Mouse (Mus musculus) CH12.LX (cell line): ENCODE measurements around the gene Rpn1. TPM values are rescaled to one million over a fixed set of nuclear protein-coding genes. Genes with fewer than 3 reads are reported as not detected.

Experiments used
- DNase-seq: peaks from one replicate; pipeline ENCODE4 v3.0.0-alpha.2; 2013; ENCODE audit errors: extremely low read depth
- H3K27ac ChIP-seq: 2 replicates; pipeline ENCODE4 v1.5.1; 2012; ENCODE audit warnings: low read depth, mild to moderate bottlenecking, control low read depth, moderate library complexity; ENCODE audit not compliant: insufficient read depth
- H3K27me3 ChIP-seq: replicated peaks from 2 replicates; pipeline ENCODE3; 2012; ENCODE audit warnings: inconsistent platforms
- H3K36me3 ChIP-seq, 2 experiments: replicated peaks in 1 of 2; 2 replicates each; pipeline versions ENCODE3 to v1.6.1; 2012; ENCODE audit warnings: inconsistent platforms in 1 of 2, low read length in 1 of 2, mild to moderate bottlenecking in 1 of 2, mixed read lengths in 1 of 2, moderate library complexity in 1 of 2; ENCODE audit not compliant: control insufficient read depth in 1 of 2, insufficient read depth in 1 of 2
- H3K4me1 ChIP-seq, 2 experiments: 2 replicates each; pipeline ENCODE4 v1.6.1; 2012; ENCODE audit warnings: inconsistent platforms in 1 of 2, moderate library complexity in 1 of 2; ENCODE audit not compliant: insufficient read depth in 2 of 2, control insufficient read depth in 1 of 2
- H3K4me2 ChIP-seq: 2 replicates; pipeline ENCODE4 v1.6.1; 2012; ENCODE audit warnings: low read depth, mild to moderate bottlenecking, control low read depth; ENCODE audit not compliant: poor library complexity, insufficient read depth, severe bottlenecking
- H3K4me3 ChIP-seq, 3 experiments: fragments of 150-350 bp in 1 of 3; sonication (generic) in 1 of 3; replicated peaks in 1 of 3; 2 replicates each; pipeline versions ENCODE3 to v1.5.1; 2011 to 2012; ENCODE audit warnings: low read depth in 2 of 3, low read length in 2 of 3, mild to moderate bottlenecking in 2 of 3, moderate library complexity in 2 of 3, control low read depth in 1 of 3, improper control_type of control experiment in 1 of 3, inconsistent platforms in 1 of 3, mixed read lengths in 1 of 3; ENCODE audit not compliant: poor library complexity in 1 of 3
- H3K79me2 ChIP-seq: replicated peaks from 2 replicates; pipeline ENCODE4 v1.6.1; 2012; ENCODE audit warnings: mild to moderate bottlenecking, moderate library complexity; ENCODE audit not compliant: control insufficient read depth, poor library complexity, insufficient read depth, severe bottlenecking; ENCODE audit errors: extremely low read depth
- H3K9ac ChIP-seq: 2 replicates; pipeline ENCODE4 v1.6.1; 2012; ENCODE audit warnings: low read depth, mild to moderate bottlenecking, control low read depth, moderate library complexity; ENCODE audit not compliant: insufficient read depth
- H3K9me3 ChIP-seq: replicated peaks from 2 replicates; pipeline ENCODE3; 2012; ENCODE audit warnings: low read length, inconsistent platforms, mixed read lengths
- CHD1 ChIP-seq: IDR thresholded peaks from 2 replicates; pipeline ENCODE4 v1.6.1; 2012; ENCODE audit warnings: low read depth, low read length, improper control_type of control experiment, inconsistent platforms
- CTCF ChIP-seq, 2 experiments: IDR thresholded peaks in 1 of 2; conservative IDR thresholded peaks in 1 of 2; 2 replicates each; pipeline ENCODE4 v1.5.1; 2011 to 2012; ENCODE audit warnings: low read depth in 2 of 2, low read length in 2 of 2, improper control_type of control experiment in 1 of 2, inconsistent platforms in 1 of 2, mild to moderate bottlenecking in 1 of 2, moderate library complexity in 1 of 2
- E2F4 ChIP-seq: IDR thresholded peaks from 2 replicates; pipeline ENCODE4 v1.6.1; 2011; ENCODE audit warnings: low read depth, low read length, improper control_type of control experiment; ENCODE audit not compliant: insufficient replicate concordance
- EP300 ChIP-seq: IDR thresholded peaks from 2 replicates; pipeline ENCODE4 v1.6.1; 2011; ENCODE audit warnings: low read length, improper control_type of control experiment
- IRF4 ChIP-seq: IDR thresholded peaks from 2 replicates; pipeline ENCODE4 v1.6.1; 2014; ENCODE audit warnings: low read depth, mild to moderate bottlenecking, inconsistent platforms, low read length, improper control_type of control experiment
- JUN ChIP-seq: IDR thresholded peaks from 2 replicates; pipeline ENCODE4 v1.6.1; 2011; ENCODE audit warnings: low read depth, mild to moderate bottlenecking, low read length, improper control_type of control experiment, moderate library complexity; ENCODE audit not compliant: insufficient read depth
- MAFK ChIP-seq: IDR thresholded peaks from 2 replicates; pipeline ENCODE4 v1.6.1; 2011; ENCODE audit warnings: low read length, improper control_type of control experiment; ENCODE audit not compliant: insufficient replicate concordance
- MAZ ChIP-seq: IDR thresholded peaks from 2 replicates; pipeline ENCODE4 v1.6.1; 2012; ENCODE audit warnings: low read depth, mild to moderate bottlenecking, inconsistent platforms, low read length, improper control_type of control experiment, moderate library complexity
- MXI1 ChIP-seq: IDR thresholded peaks from 2 replicates; pipeline ENCODE4 v1.6.1; 2011; ENCODE audit warnings: mild to moderate bottlenecking, low read depth, low read length, improper control_type of control experiment
- POLR2AphosphoS2 ChIP-seq: IDR thresholded peaks from 2 replicates; pipeline ENCODE4 v1.6.1; 2011; ENCODE audit warnings: low read depth, low read length, improper control_type of control experiment
- RAD21 ChIP-seq: IDR thresholded peaks from 2 replicates; pipeline ENCODE4 v1.6.1; 2011; ENCODE audit warnings: low read depth, mild to moderate bottlenecking, low read length, improper control_type of control experiment, moderate library complexity
- RCOR1 ChIP-seq: conservative IDR thresholded peaks from 2 replicates; pipeline ENCODE4 v1.6.1; 2012; ENCODE audit warnings: low read depth, mild to moderate bottlenecking, inconsistent platforms, low read length, improper control_type of control experiment
- SMC3 ChIP-seq: IDR thresholded peaks from 2 replicates; pipeline ENCODE4 v1.6.1; 2011; ENCODE audit warnings: low read depth, low read length, improper control_type of control experiment
- TBP ChIP-seq: conservative IDR thresholded peaks from 2 replicates; pipeline ENCODE4 v1.6.1; 2011; ENCODE audit warnings: low read depth, low read length, improper control_type of control experiment
- TCF12 ChIP-seq: IDR thresholded peaks from 2 replicates; pipeline ENCODE4 v1.6.1; 2014; ENCODE audit warnings: low read depth, mild to moderate bottlenecking, inconsistent platforms, low read length, improper control_type of control experiment
- ZKSCAN1 ChIP-seq: IDR thresholded peaks from 2 replicates; pipeline ENCODE4 v1.6.1; 2012; ENCODE audit warnings: low read depth, inconsistent platforms, low read length, improper control_type of control experiment, borderline replicate concordance
- ZNF384 ChIP-seq: IDR thresholded peaks from 2 replicates; pipeline ENCODE4 v1.6.1; 2012; ENCODE audit warnings: low read depth, low read length, improper control_type of control experiment, inconsistent platforms
- dilution Hi-C: fragments of 300-500 bp; cut with MboI; formaldehyde crosslinking; loops from 2 replicates; pipeline ENCODE4 v1.14.3; 2020; ENCODE audit warnings: low sequenced_read_pairs; ENCODE audit not compliant: extremely low pct_unique_long_range_greater_than_20kb, extremely low pct_ligation_motif_present
- in situ Hi-C: fragments of 300-500 bp; cut with MboI; formaldehyde crosslinking; loops from 3 replicates; pipeline ENCODE4 v1.14.3; 2019; ENCODE audit warnings: low sequenced_read_pairs, low pct_ligation_motif_present, low pct_unique_long_range_greater_than_20kb, mixed read lengths
- polyA plus RNA-seq: library from polyadenylated mRNA; unstranded; fragments of >175 nt; gene quantifications from 2 replicates; pipeline ENCODE4 v1.2.1, GENCODE M21; 2012; ENCODE audit warnings: low read depth; ENCODE audit not compliant: insufficient read length
- total RNA-seq, 2 experiments: library from RNA; depleted of rRNA; stranded (reverse); fragments of 300-350 nt in 1 of 2; fragments of >200 nt in 1 of 2; gene quantifications; 2 replicates each; pipeline ENCODE4 v1.2.3; 2012 to 2014

Gene Rpn1
- total and polyA plus RNA-seq, 3 experiments, result 260 to 366 (median 339) TPM

DNA sequence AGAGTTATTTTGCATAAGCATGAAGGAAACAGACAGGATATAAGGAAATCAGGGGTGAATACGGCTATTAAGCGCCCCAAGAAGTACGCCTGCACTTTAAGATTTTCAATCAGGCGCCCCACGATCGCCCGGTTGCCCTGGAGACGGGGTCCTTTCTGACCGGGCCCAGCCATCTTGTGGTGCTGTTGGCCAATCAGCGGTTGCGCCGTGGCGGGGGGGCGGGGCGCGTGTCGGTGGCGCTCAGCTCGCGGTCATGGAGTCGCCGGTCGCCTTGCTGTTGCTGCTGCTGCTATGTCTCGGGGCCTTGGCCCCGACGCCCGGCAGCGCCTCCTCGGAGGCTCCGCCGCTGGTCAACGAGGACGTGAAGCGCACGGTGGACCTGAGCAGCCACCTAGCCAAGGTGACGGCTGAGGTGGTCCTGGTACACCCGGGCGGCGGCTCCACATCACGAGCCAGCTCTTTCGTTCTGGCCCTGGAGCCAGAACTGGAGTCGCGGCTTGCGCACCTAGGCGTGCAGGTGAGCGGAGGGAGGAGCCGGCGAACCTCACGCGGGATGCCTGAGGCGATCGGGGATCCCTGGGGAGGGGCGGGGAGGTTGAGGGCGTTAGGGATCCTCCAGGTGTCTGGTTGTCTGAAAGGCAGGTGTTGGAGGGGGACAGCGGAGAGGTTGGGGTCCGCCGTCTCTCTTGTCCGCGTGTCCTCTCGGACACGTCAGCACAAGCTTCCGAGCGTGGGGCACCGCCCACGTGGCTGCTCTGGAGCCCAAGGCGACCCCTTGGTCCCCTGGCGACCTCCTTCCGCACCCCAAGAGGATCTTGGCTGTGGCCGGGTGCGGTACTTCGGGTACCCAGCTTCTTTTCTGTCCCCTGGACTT, at the start of gene Rpn1 (continued):
- peak; percentile 95 for TF ChIP-seq MXI1

DNA sequence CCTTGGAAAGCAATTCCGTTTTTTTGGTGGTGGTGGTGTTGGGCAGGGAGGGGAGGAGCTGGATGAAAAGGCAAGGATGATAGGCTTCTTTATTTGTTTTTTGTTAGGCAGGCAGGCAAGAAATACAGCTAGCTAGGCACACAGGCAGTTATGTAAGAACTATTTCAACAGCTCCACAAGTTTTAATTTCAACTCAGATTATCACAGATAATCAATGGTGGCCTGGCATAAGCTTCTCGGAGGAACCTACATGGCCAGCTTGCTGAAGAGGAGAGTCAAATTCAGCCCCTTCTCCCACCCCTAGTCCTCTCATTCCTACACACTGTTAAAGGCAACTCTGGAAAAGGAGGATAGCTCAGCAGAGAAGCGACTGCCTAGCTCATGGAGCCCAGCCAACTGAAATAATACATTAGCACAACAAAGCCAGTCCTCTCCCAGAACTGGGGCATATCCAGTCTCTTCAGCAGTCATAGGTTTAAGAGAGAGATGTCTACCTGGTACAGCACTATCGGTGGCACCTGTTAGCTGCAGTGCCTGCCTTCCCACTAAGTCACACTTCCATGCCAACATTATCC, 46.7 kb upstream of the Rpn1 start:
- Histone ChIP-seq H3K4me3 (no peak overlapping the region), H3K9me3 (no peaks in the 10 kb centered on the region), H3K4me2 (no peak overlapping the region), H3K4me1 (peaks cover 16 to 46% of the 10 kb centered on the region in 2 experiments), H3K27ac (no peak overlapping the region), H3K36me3 (peaks cover 28 to 73% of the 10 kb centered on the region in 2 experiments), H3K27me3 (no peaks in the 10 kb centered on the region), H3K79me2 (peaks cover 89% of the 10 kb centered on the region), H3K9ac (no peak overlapping the region)
- TF ChIP-seq TBP, result no peak
- no peak for TF ChIP-seq IRF4
- dilution Hi-C loops, result no loop called here
- in situ Hi-C loops, result no loop called here
- DNase-seq, result no peak

DNA sequence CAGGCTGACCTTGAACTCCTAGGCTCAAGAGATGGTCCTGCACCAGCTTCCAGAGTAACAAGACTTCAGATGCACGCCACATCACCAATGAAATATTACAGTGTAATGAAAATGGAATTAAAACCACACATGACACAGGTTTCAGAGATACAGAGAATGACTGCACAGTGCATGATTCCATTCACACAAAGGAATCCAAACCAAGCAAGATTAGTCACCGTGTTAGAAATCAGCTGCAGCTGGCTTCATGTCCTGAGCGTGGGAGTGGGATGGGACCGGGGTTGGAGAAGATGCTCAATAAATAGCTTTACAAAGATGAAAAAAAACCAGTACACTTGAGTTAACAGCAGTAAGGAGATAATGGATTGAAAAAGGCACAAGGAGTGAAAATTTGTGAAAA, 44.9 kb upstream of the Rpn1 start:
- dilution Hi-C loops, result no loop called here
- Histone ChIP-seq H3K27ac (no peak overlapping the region), H3K36me3 (peaks cover 28 to 68% of the 10 kb centered on the region in 2 experiments)

More for the DNA sequence above, 44.9 kb upstream of the Rpn1 start:
- no peak overlapping the region for H3K9ac ChIP-seq
- in situ Hi-C loops, result no loop called here
- peaks cover 14 to 43% of the 10 kb centered on the region in 2 experiments for H3K4me1 ChIP-seq
- DNase-seq, result no peak
- no peak overlapping the region for H3K4me3 ChIP-seq
- no peak overlapping the region for H3K4me2 ChIP-seq
- no peaks in the 10 kb centered on the region for H3K27me3 ChIP-seq
- H3K79me2 ChIP-seq, result peaks cover 90% of the 10 kb centered on the region
- TF ChIP-seq TCF12 (no peak), MAZ (no peak), MXI1 (no peak), MAFK (no peak), JUN (no peak), SMC3 (no peak), POLR2AphosphoS2 (no peak), RCOR1 (no peak), CTCF (conservative IDR thresholded peaks at IDR 0.05 in 1 of 2, IDR thresholded peaks at IDR 0.05 in 1 of 2; ENCODE audit: low read depth in 2 of 2, low read length in 2 of 2) (no peak), ZNF384 (no peak), E2F4 (no peak), EP300 (no peak), ZKSCAN1 (no peak), CHD1 (no peak), TBP (no peak), RAD21 (no peak)
- no peaks in the 10 kb centered on the region for H3K9me3 ChIP-seq
